Mouse (Mus musculus) ES-Bruce4 (cell line): ENCODE data around the gene Slc6a21.

Experiments used
- CTCF ChIP-seq: IDR thresholded peaks from one replicate; pipeline ENCODE4 v1.8.1; 2011; ENCODE audit warnings: low read depth, low read length
- POLR2A ChIP-seq: IDR thresholded peaks from one replicate; pipeline ENCODE4 v1.8.1; 2011; ENCODE audit warnings: low read length; ENCODE audit not compliant: insufficient read depth

DNA sequence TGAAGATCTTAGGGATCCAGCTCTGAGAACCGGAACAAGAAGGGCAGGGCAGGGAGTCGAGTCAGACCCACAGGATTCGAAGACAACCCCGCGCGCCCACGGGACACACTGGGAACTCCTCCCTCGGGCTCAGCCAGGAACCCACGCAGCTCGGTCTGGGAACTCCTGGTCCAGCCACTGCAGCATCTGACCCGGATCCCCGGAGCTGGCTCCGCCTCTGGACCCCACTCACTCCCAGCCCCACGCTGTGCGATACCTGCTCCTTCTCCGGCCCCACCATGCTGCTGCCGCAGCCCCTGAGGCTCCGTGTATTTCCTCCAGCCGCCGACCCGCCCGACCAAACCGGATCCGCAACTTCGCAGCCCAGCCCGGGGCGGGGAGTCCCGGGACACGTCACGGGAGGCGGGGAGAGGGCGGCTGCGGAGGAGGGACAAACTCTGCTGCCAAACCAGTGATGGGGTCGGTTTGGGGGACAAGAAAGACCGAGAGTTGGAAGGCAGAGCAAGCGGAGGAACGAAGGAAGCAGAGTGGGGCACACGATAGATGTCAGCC, 56.2 kb downstream of the Slc6a21 start, which contains the start of gene Trpm4:
- no peak for TF ChIP-seq CTCF
- TF ChIP-seq POLR2A: no peak
